Mouse (Mus musculus) cerebellum, postnatal 36 days (tissue): ENCODE measurements at regions not wholly inside any gene's neighbourhood (a gene's known extent, or its start where the extent isn't known, plus 50 kb on each side); places are given as distances from the start of the nearest gene placed in this dataset.

ENCODE experiments used
- DNase-seq, 2 experiments: peaks; one replicate each; pipeline ENCODE4 v3.0.0; 2021 to 2022; ENCODE audit warnings: mixed read lengths in 2 of 2

GRCm38 (mm10) chr10:125896646-125897045 is 69.3 kb upstream of the Lrig3 start:
- DNase-seq: no peak

- DNase-seq: no peak
Observed at GRCm38 (mm10) chr10:125899504-125899903, 66.5 kb upstream of the Lrig3 start.

- DNase-seq: no peak
Observed at GRCm38 (mm10) chr10:125900562-125900961, 65.4 kb upstream of the Lrig3 start.

- no peak for DNase-seq
Observed at GRCm38 (mm10) chr10:125902668-125903067, 63.3 kb upstream of the Lrig3 start.

- DNase-seq: no peak
Observed at GRCm38 (mm10) chr10:125912207-125912606, 53.8 kb upstream of the Lrig3 start.
